Mouse (Mus musculus) midbrain, postnatal 0 days (tissue): Measurements from ENCODE around the gene Ggta1. TPM values are rescaled to one million over a fixed set of nuclear protein-coding genes. Genes with fewer than 3 reads are reported as not detected.

Experiments
- ATAC-seq: fragments of 200-750 bp; cut with Nextera tagmentation; 2 replicates; pipeline ENCODE4 v1.8.0; 2017; ENCODE audit warnings: moderate number of reproducible peaks, mild to moderate bottlenecking, moderate TSS enrichment, moderate library complexity; ENCODE audit not compliant: low FRiP score
- DNase-seq: peaks from one replicate; pipeline ENCODE4 v3.0.0-alpha.2; 2015; ENCODE audit warnings: low spot score
- H3K27ac ChIP-seq: fragments of 300-500 bp; sonication (generic); 2 replicates; pipeline ENCODE4 v1.5.1; 2014; ENCODE audit warnings: low read depth, mild to moderate bottlenecking, low read length, mixed read lengths
- H3K27me3 ChIP-seq: fragments of 300-500 bp; sonication (generic); 2 replicates; pipeline ENCODE4 v1.6.1; 2014; ENCODE audit warnings: low read length, control low read depth, mixed read lengths; ENCODE audit not compliant: insufficient read depth
- H3K36me3 ChIP-seq: fragments of 300-500 bp; sonication (generic); 2 replicates; pipeline ENCODE4 v1.6.1; 2014; ENCODE audit warnings: low read length, control low read depth, mixed read lengths; ENCODE audit not compliant: insufficient read depth
- H3K4me1 ChIP-seq: fragments of 300-500 bp; sonication (generic); 2 replicates; pipeline ENCODE4 v1.6.1; 2014; ENCODE audit warnings: mild to moderate bottlenecking, control low read depth, antibody characterized with exemption, low read length, mixed read lengths; ENCODE audit not compliant: insufficient read depth
- H3K4me2 ChIP-seq: fragments of 300-500 bp; sonication (generic); 2 replicates; pipeline ENCODE4 v1.6.1; 2014; ENCODE audit warnings: low read depth, mild to moderate bottlenecking, low read length, mixed read lengths; ENCODE audit not compliant: poor library complexity, severe bottlenecking
- H3K4me3 ChIP-seq: fragments of 300-500 bp; sonication (generic); 2 replicates; pipeline ENCODE4 v1.5.1; 2014; ENCODE audit warnings: low read depth, mild to moderate bottlenecking, low read length, moderate library complexity
- H3K9ac ChIP-seq: fragments of 300-500 bp; sonication (generic); replicated peaks from 2 replicates; pipeline ENCODE4 v1.6.1; 2014; ENCODE audit warnings: mild to moderate bottlenecking, low read length, moderate library complexity, mixed read lengths; ENCODE audit not compliant: poor library complexity, severe bottlenecking
- H3K9me3 ChIP-seq: fragments of 300-500 bp; sonication (generic); 2 replicates; pipeline ENCODE4 v1.6.1; 2016; ENCODE audit warnings: low read length, control low read depth
- CTCF ChIP-seq: IDR thresholded peaks from 2 replicates; pipeline ENCODE4 v1.5.1; 2016; ENCODE audit warnings: antibody characterized with exemption, mild to moderate bottlenecking
- WGBS: fragments of 180-500 bp; shearing (Covaris S2); extraction: QIAGEN DNeasy Blood & Tissue Kit; methylation state at CpG from one replicate; pipeline ENCODE4 v1.1.7; 2014; 5-methylcytosine and 5-hydroxymethylcytosine counted together
- polyA plus RNA-seq: library from polyadenylated mRNA; unstranded; fragments of >200 nt; fragmentation: Nextera tagmentation; extraction: Ambion mirVana; gene quantifications from 2 replicates; pipeline ENCODE4 v1.2.1, GENCODE M21; 2015
- total RNA-seq: library from RNA; depleted of rRNA; stranded (reverse); fragments of >200 nt; gene quantifications from 2 replicates; pipeline ENCODE4 v1.2.3, GENCODE M21; 2014

Gene Ggta1
- total and polyA plus RNA-seq, 2 experiments from 2014 or later: 3.8 to 5.4 TPM

- H3K27me3 ChIP-seq: no peaks in the 10 kb centered on the region
- DNase-seq (no peak), ATAC-seq (no peak)
- no peaks in the 10 kb centered on the region for H3K4me1 ChIP-seq
- no peak for TF ChIP-seq CTCF
- no peak overlapping the region for H3K9ac ChIP-seq
- no peaks in the 10 kb centered on the region for H3K9me3 ChIP-seq
- WGBS: 76% methylated on average over 3 of the region's 3 CpGs
- no peak overlapping the region for H3K4me2 ChIP-seq
- H3K4me3 ChIP-seq: no peak overlapping the region
- no peaks in the 10 kb centered on the region for H3K36me3 ChIP-seq
- no peak overlapping the region for H3K27ac ChIP-seq
These were observed 21.1 kb upstream of the Ggta1 start for GRCm38 (mm10) chr2:35484102-35484501.

GRCm38 (mm10) chr2:35483402-35483801 is 20.4 kb upstream of the Ggta1 start:
- H3K4me2 ChIP-seq: no peak overlapping the region
- no peak overlapping the region for H3K9ac ChIP-seq
- no peak for TF ChIP-seq CTCF
- WGBS: 86% methylated on average over 9 of the region's 9 CpGs
- no peaks in the 10 kb centered on the region for H3K36me3 ChIP-seq
- no peak overlapping the region for H3K27ac ChIP-seq
- H3K9me3 ChIP-seq: no peaks in the 10 kb centered on the region
- no peaks in the 10 kb centered on the region for H3K4me1 ChIP-seq
- no peak for DNase-seq
- no peak for ATAC-seq
- no peaks in the 10 kb centered on the region for H3K27me3 ChIP-seq
- H3K4me3 ChIP-seq: no peak overlapping the region

GRCm38 (mm10) chr2:35481322-35481990 is 18.4 kb upstream of the Ggta1 start:
- DNase-seq (peak; percentile 47), ATAC-seq (no peak)
- Histone ChIP-seq H3K4me2 (no peak overlapping the region), H3K9me3 (no peaks in the 10 kb centered on the region), H3K4me3 (no peak overlapping the region), H3K36me3 (no peaks in the 10 kb centered on the region), H3K27me3 (no peaks in the 10 kb centered on the region), H3K4me1 (no peaks in the 10 kb centered on the region), H3K27ac (no peak overlapping the region), H3K9ac (no peak overlapping the region)
- TF ChIP-seq CTCF: no peak
- WGBS: 44% methylated on average over 7 of the region's 7 CpGs

- no peak overlapping the region for H3K27ac ChIP-seq
- H3K27me3 ChIP-seq: no peaks in the 10 kb centered on the region
- no peaks in the 10 kb centered on the region for H3K4me1 ChIP-seq
- H3K4me3 ChIP-seq: no peak overlapping the region
- TF ChIP-seq CTCF: no peak
- no peak for DNase-seq
- 31% methylated on average over 3 of the region's 3 CpGs for WGBS
- no peak overlapping the region for H3K9ac ChIP-seq
- no peaks in the 10 kb centered on the region for H3K9me3 ChIP-seq
- no peak overlapping the region for H3K4me2 ChIP-seq
- ATAC-seq: no peak
- H3K36me3 ChIP-seq: no peaks in the 10 kb centered on the region
These were observed 17.0 kb upstream of the Ggta1 start for GRCm38 (mm10) chr2:35480073-35480472.

- ATAC-seq (no peak), DNase-seq (no peak)
- H3K4me1 ChIP-seq: no peaks in the 10 kb centered on the region
- no peaks in the 10 kb centered on the region for H3K27me3 ChIP-seq
- H3K9ac ChIP-seq: no peak overlapping the region
- WGBS: 54% methylated on average over 3 of the region's 3 CpGs
- TF ChIP-seq CTCF: no peak
- H3K4me3 ChIP-seq: no peak overlapping the region
- no peak overlapping the region for H3K4me2 ChIP-seq
- no peak overlapping the region for H3K27ac ChIP-seq
- H3K36me3 ChIP-seq: no peaks in the 10 kb centered on the region
- no peaks in the 10 kb centered on the region for H3K9me3 ChIP-seq
These were observed 15.7 kb upstream of the Ggta1 start for GRCm38 (mm10) chr2:35478812-35479122.

GRCm38 (mm10) chr2:35477999-35478811 is 15.2 kb upstream of the Ggta1 start:
- Histone ChIP-seq H3K9ac (no peak overlapping the region), H3K9me3 (no peaks in the 10 kb centered on the region)
- 77% methylated on average over 10 of the region's 10 CpGs for WGBS

More at GRCm38 (mm10) chr2:35477999-35478811, 15.2 kb upstream of the Ggta1 start:
- Histone ChIP-seq H3K4me1 (no peaks in the 10 kb centered on the region), H3K4me3 (no peak overlapping the region), H3K27me3 (no peaks in the 10 kb centered on the region), H3K36me3 (no peaks in the 10 kb centered on the region), H3K4me2 (no peak overlapping the region), H3K27ac (no peak overlapping the region)
- ATAC-seq (no peak), DNase-seq (no peak)
- TF ChIP-seq CTCF: no peak
